Mouse (Mus musculus) cerebellum, adult 2 months (tissue): ENCODE measurements around the gene Pacs1.

Source experiments
- CTCF ChIP-seq: fragments of 200-500 bp; IDR thresholded peaks from 2 replicates; pipeline ENCODE4 v1.5.1; 2011; ENCODE audit warnings: low read depth, mild to moderate bottlenecking, control low read depth, low read length, moderate library complexity, borderline replicate concordance; ENCODE audit not compliant: insufficient read depth
- POLR2A ChIP-seq: fragments of 200-500 bp; IDR thresholded peaks from 2 replicates; pipeline ENCODE4 v1.6.1; 2011; ENCODE audit warnings: low read length, control low read depth, borderline replicate concordance; ENCODE audit not compliant: insufficient read depth

- TF ChIP-seq POLR2A (no peak), CTCF (no peak)
Observed at GRCm38 (mm10) chr19:5198553-5198952, 74.4 kb downstream of the Pacs1 start.
